In genomic region chr13:112365762-112366161, GRCm38 (mm10) we compare ENCODE assay signal across 9 mouse cellular contexts.
DNase-seq lines count a peak whose midpoint lies in the region; ATAC-seq lines count a peak whose summit lies in the region.
"Had no signal": no experiment of that assay in that cellular context is flagged by ENCODE, and none has a peak within 500 bp of the region (broad histone marks: within the 10 kb centered on the region; RNA-seq: fewer than 3 reads in every experiment).

No protein-coding gene starts in this region.

- DNase-seq in heart, adult 11 months: peak; percentile 98
- DNase-seq in thymus, postnatal 25 days: peak; percentile 11
- no peak for DNase-seq in thymus, postnatal 36 days
- peak; percentile 30 for DNase-seq in heart, postnatal 4 days
- DNase-seq in retina, postnatal 1 day: no peak
- DNase-seq in thymus, postnatal 0 days (ENCODE audit: low spot score): no peak

- no peaks in the 10 kb centered on the region for H3K4me1 ChIP-seq in heart, embryonic 11.5 days (ENCODE audit: control insufficient read depth, insufficient read depth, low read length)
- peaks cover 4% of the 10 kb centered on the region; the same call in 1 of the 2 replicates for H3K4me1 ChIP-seq in stomach, embryonic 16.5 days (ENCODE audit: control insufficient read depth, insufficient read depth, low read length)
- H3K4me1 ChIP-seq: hindbrain, embryonic 15.5 days had no signal

- H3K4me3 ChIP-seq in heart, embryonic 11.5 days (ENCODE audit: low read depth, low read length): no peak overlapping the region
- no peak overlapping the region for H3K4me3 ChIP-seq in stomach, embryonic 16.5 days (replicated peaks; ENCODE audit: low read length)
- H3K4me3 ChIP-seq: hindbrain, embryonic 15.5 days had no signal

- H3K9me3 ChIP-seq in heart, embryonic 11.5 days (replicated peaks; ENCODE audit: control insufficient read depth, low read length): no peaks in the 10 kb centered on the region
- no peaks in the 10 kb centered on the region for H3K9me3 ChIP-seq in stomach, embryonic 16.5 days (replicated peaks; ENCODE audit: control insufficient read depth, low read length)
- H3K9me3 ChIP-seq: hindbrain, embryonic 15.5 days had no signal

- no peaks in the 10 kb centered on the region for H3K27me3 ChIP-seq in heart, embryonic 11.5 days (ENCODE audit: control insufficient read depth, insufficient read depth, low read length)
- no peaks in the 10 kb centered on the region for H3K27me3 ChIP-seq in stomach, embryonic 16.5 days (ENCODE audit: control insufficient read depth, insufficient read depth, low read length)
- H3K27me3 ChIP-seq: hindbrain, embryonic 15.5 days had no signal

- no peak for ATAC-seq in heart, embryonic 11.5 days (replicated peaks; ENCODE audit: insufficient number of reproducible peaks, low FRiP score, low TSS enrichment)
- ATAC-seq in stomach, embryonic 16.5 days (ENCODE audit: insufficient read depth, low FRiP score): no peak

- H3K9ac ChIP-seq in heart, embryonic 11.5 days (ENCODE audit: low read depth, low read length): no peak overlapping the region
- H3K9ac ChIP-seq in stomach, embryonic 16.5 days (ENCODE audit: low read length): no peak overlapping the region
- H3K9ac ChIP-seq: hindbrain, embryonic 15.5 days had no signal

- no peaks in the 10 kb centered on the region for H3K36me3 ChIP-seq in heart, embryonic 11.5 days (ENCODE audit: control insufficient read depth, insufficient read depth, low read length)
- H3K36me3 ChIP-seq in stomach, embryonic 16.5 days (ENCODE audit: control insufficient read depth, insufficient read depth, low read length): no peaks in the 10 kb centered on the region
- H3K36me3 ChIP-seq: hindbrain, embryonic 15.5 days had no signal

- no peak overlapping the region for H3K4me2 ChIP-seq in heart, embryonic 11.5 days
- H3K4me2 ChIP-seq in stomach, embryonic 16.5 days (ENCODE audit: low read depth, low read length): no peak overlapping the region
- H3K4me2 ChIP-seq: hindbrain, embryonic 15.5 days had no signal

- no peak overlapping the region for H3K27ac ChIP-seq in heart, embryonic 11.5 days (ENCODE audit: low read depth, low read length)
- peak overlapping the region; percentile 47 for H3K27ac ChIP-seq in stomach, embryonic 16.5 days (ENCODE audit: low read length)
- H3K27ac ChIP-seq: hindbrain, embryonic 15.5 days had no signal

- 72% methylated on average over 4 of the region's 4 CpGs for WGBS in heart, embryonic 11.5 days (ENCODE audit: insufficient replicate concordance)
- WGBS in stomach, embryonic 16.5 days: 40% methylated on average over 4 of the region's 4 CpGs

Comparison
In these comparisons a context has a peak if more than half of its experiments do, and no peak if none do; other contexts are left out.
1. DNase-seq: peak in heart, adult 11 months (single experiment), thymus, postnatal 25 days (single experiment) and heart, postnatal 4 days (single experiment); none in thymus, postnatal 36 days (0 of 2), retina, postnatal 1 day (single experiment) and thymus, postnatal 0 days (single experiment).